Mouse (Mus musculus) C2C12 (cell line): ENCODE results near the gene Phf21a.

Experiments
- CTCF ChIP-seq: IDR thresholded peaks from one replicate; pipeline ENCODE4 v1.5.1; 2011; ENCODE audit not compliant: control insufficient read depth, insufficient read depth, insufficient read length
- USF1 ChIP-seq: IDR thresholded peaks from one replicate; pipeline ENCODE4 v1.6.1; 2011; ENCODE audit warnings: low read depth, mild to moderate bottlenecking, control low read depth, moderate library complexity

- TF ChIP-seq CTCF = no peak
- TF ChIP-seq USF1 = no peak
Observed at GRCm38 (mm10) chr2:92221431-92221830, 128.5 kb downstream of the Phf21a start.
